Mouse (Mus musculus) MEL (cell line): ENCODE results near the gene 4931428F04Rik. TPM values are rescaled to one million over a fixed set of nuclear protein-coding genes. Genes with fewer than 3 reads are reported as not detected.

Experiments used
- DNase-seq: peaks from one replicate; pipeline ENCODE4 v3.0.0; 2011; ENCODE audit warnings: low read depth, low spot score
- H3K27ac ChIP-seq: 2 replicates; pipeline ENCODE4 v1.5.1; 2012; ENCODE audit warnings: low read depth, mild to moderate bottlenecking, control low read depth, low read length, moderate library complexity; ENCODE audit not compliant: control insufficient read depth
- H3K27me3 ChIP-seq, 2 experiments: fragments of 150-350 bp in 1 of 2; sonication (generic) in 1 of 2; 2 replicates each; pipeline ENCODE4 v1.6.1; 2012; ENCODE audit warnings: low read length in 2 of 2, mild to moderate bottlenecking in 2 of 2, improper control_type of control experiment in 1 of 2, moderate library complexity in 1 of 2; ENCODE audit not compliant: insufficient read depth in 2 of 2, control insufficient read depth in 1 of 2
- H3K36me3 ChIP-seq, 2 experiments: 2 replicates each; pipeline ENCODE4 v1.6.1; 2012 to 2014; ENCODE audit warnings: low read length in 2 of 2, improper control_type of control experiment in 1 of 2, inconsistent platforms in 1 of 2, mild to moderate bottlenecking in 1 of 2; ENCODE audit not compliant: insufficient read depth in 2 of 2, control insufficient read depth in 1 of 2
- H3K4me1 ChIP-seq, 2 experiments: fragments of 150-350 bp in 1 of 2; sonication (generic) in 1 of 2; 2 replicates each; pipeline ENCODE4 v1.6.1; 2012; ENCODE audit warnings: low read length in 2 of 2, improper control_type of control experiment in 1 of 2, mild to moderate bottlenecking in 1 of 2; ENCODE audit not compliant: insufficient read depth in 2 of 2, control insufficient read depth in 1 of 2
- H3K4me3 ChIP-seq, 2 experiments: fragments of 150-350 bp in 1 of 2; sonication (generic) in 1 of 2; 2 replicates each; pipeline ENCODE4 v1.5.1; 2012; ENCODE audit warnings: low read depth in 2 of 2, low read length in 2 of 2, mild to moderate bottlenecking in 2 of 2, moderate library complexity in 2 of 2, control low read depth in 1 of 2, improper control_type of control experiment in 1 of 2; ENCODE audit not compliant: control insufficient read depth in 1 of 2, insufficient read depth in 1 of 2
- H3K79me2 ChIP-seq: 2 replicates; pipeline ENCODE4 v1.6.1; 2012; ENCODE audit warnings: mild to moderate bottlenecking, low read length, moderate library complexity; ENCODE audit not compliant: control insufficient read depth, poor library complexity, insufficient read depth
- H3K9ac ChIP-seq: 2 replicates; pipeline ENCODE4 v1.6.1; 2012; ENCODE audit warnings: low read depth, mild to moderate bottlenecking, control low read depth, low read length, moderate library complexity; ENCODE audit not compliant: control insufficient read depth, poor library complexity, severe bottlenecking
- H3K9me3 ChIP-seq: fragments of 150-350 bp; sonication (generic); replicated peaks from 2 replicates; pipeline ENCODE4 v1.6.1; 2012; ENCODE audit warnings: mild to moderate bottlenecking, low read length, improper control_type of control experiment, moderate library complexity; ENCODE audit not compliant: insufficient read depth
- BHLHE40 ChIP-seq: IDR thresholded peaks from 2 replicates; pipeline ENCODE4 v1.6.1; 2012; ENCODE audit warnings: low read depth, mild to moderate bottlenecking, inconsistent platforms, low read length, improper control_type of control experiment, borderline replicate concordance
- CHD1 ChIP-seq: IDR thresholded peaks from 2 replicates; pipeline ENCODE4 v1.6.1; 2012; ENCODE audit warnings: low read depth, mild to moderate bottlenecking, inconsistent platforms, low read length, improper control_type of control experiment
- ELF1 ChIP-seq: IDR thresholded peaks from 2 replicates; pipeline ENCODE4 v1.6.1; 2014; ENCODE audit warnings: low read depth, mild to moderate bottlenecking, inconsistent platforms, low read length, improper control_type of control experiment, moderate library complexity
- ETS1 ChIP-seq: IDR thresholded peaks from 2 replicates; pipeline ENCODE4 v1.6.1; 2012; ENCODE audit warnings: low read depth, mild to moderate bottlenecking, inconsistent platforms, low read length, improper control_type of control experiment, moderate library complexity
- GATA1 ChIP-seq: IDR thresholded peaks from 2 replicates; pipeline ENCODE4 v1.6.1; 2011; ENCODE audit warnings: low read depth, low read length, improper control_type of control experiment
- HCFC1 ChIP-seq: IDR thresholded peaks from 2 replicates; pipeline ENCODE4 v1.6.1; 2012; ENCODE audit warnings: low read depth, mild to moderate bottlenecking, inconsistent platforms, low read length, improper control_type of control experiment, moderate library complexity
- JUND ChIP-seq: IDR thresholded peaks from 2 replicates; pipeline ENCODE4 v1.6.1; 2011; ENCODE audit warnings: low read depth, mild to moderate bottlenecking, improper control_type of control experiment, low read length
- KAT2A ChIP-seq: conservative IDR thresholded peaks from 2 replicates; pipeline ENCODE4 v1.6.1; 2012; ENCODE audit warnings: low read depth, low read length, improper control_type of control experiment, inconsistent platforms
- MAFK ChIP-seq: IDR thresholded peaks from 2 replicates; pipeline ENCODE4 v1.6.1; 2011; ENCODE audit warnings: low read depth, mild to moderate bottlenecking, low read length, improper control_type of control experiment, borderline replicate concordance
- MAX ChIP-seq: IDR thresholded peaks from 2 replicates; pipeline ENCODE4 v1.6.1; 2011; ENCODE audit warnings: low read length, improper control_type of control experiment
- MAZ ChIP-seq: IDR thresholded peaks from 2 replicates; pipeline ENCODE4 v1.6.1; 2012; ENCODE audit warnings: low read depth, mild to moderate bottlenecking, inconsistent platforms, low read length, improper control_type of control experiment
- MEF2A ChIP-seq: IDR thresholded peaks from 2 replicates; pipeline ENCODE4 v1.6.1; 2014; ENCODE audit warnings: low read depth, mild to moderate bottlenecking, inconsistent platforms, low read length, improper control_type of control experiment; ENCODE audit not compliant: poor library complexity, insufficient replicate concordance, severe bottlenecking; ENCODE audit errors: extremely low read depth
- MXI1 ChIP-seq: IDR thresholded peaks from 2 replicates; pipeline ENCODE4 v1.6.1; 2011; ENCODE audit warnings: mild to moderate bottlenecking, low read depth, low read length, improper control_type of control experiment
- MYB ChIP-seq: IDR thresholded peaks from 2 replicates; pipeline ENCODE4 v1.6.1; 2011; ENCODE audit warnings: mild to moderate bottlenecking, low read depth, low read length, improper control_type of control experiment
- MYC ChIP-seq: IDR thresholded peaks from 2 replicates; pipeline ENCODE4 v1.6.1; 2011; ENCODE audit warnings: low read depth, mild to moderate bottlenecking, low read length, improper control_type of control experiment, moderate library complexity
- NELFE ChIP-seq: IDR thresholded peaks from 2 replicates; pipeline ENCODE4 v1.6.1; 2011; ENCODE audit warnings: low read depth, low read length, improper control_type of control experiment
- NRF1 ChIP-seq: IDR thresholded peaks from 2 replicates; pipeline ENCODE4 v1.6.1; 2014; ENCODE audit warnings: low read depth, mild to moderate bottlenecking, inconsistent platforms, low read length, improper control_type of control experiment, moderate library complexity; ENCODE audit not compliant: poor library complexity, insufficient read depth, severe bottlenecking
- POLR2AphosphoS2 ChIP-seq: IDR thresholded peaks from 2 replicates; pipeline ENCODE4 v1.6.1; 2011; ENCODE audit warnings: low read length, improper control_type of control experiment
- POLR2AphosphoS5 ChIP-seq: IDR thresholded peaks from 2 replicates; pipeline ENCODE4 v1.6.1; 2012; ENCODE audit warnings: low read depth, borderline replicate concordance, mild to moderate bottlenecking, inconsistent platforms, low read length, moderate library complexity, mixed read lengths
- RAD21 ChIP-seq: IDR thresholded peaks from 2 replicates; pipeline ENCODE4 v1.6.1; 2011; ENCODE audit warnings: mild to moderate bottlenecking, low read depth, low read length, improper control_type of control experiment
- RCOR1 ChIP-seq: IDR thresholded peaks from 2 replicates; pipeline ENCODE4 v1.6.1; 2012; ENCODE audit warnings: low read depth, mild to moderate bottlenecking, inconsistent platforms, low read length, improper control_type of control experiment
- SIN3A ChIP-seq: IDR thresholded peaks from 2 replicates; pipeline ENCODE4 v1.6.1; 2012; ENCODE audit warnings: low read length, improper control_type of control experiment, inconsistent platforms
- SMC3 ChIP-seq: IDR thresholded peaks from 2 replicates; pipeline ENCODE4 v1.6.1; 2011; ENCODE audit warnings: low read depth, low read length, improper control_type of control experiment
- TAL1 ChIP-seq: IDR thresholded peaks from 2 replicates; pipeline ENCODE4 v1.6.1; 2012; ENCODE audit warnings: mild to moderate bottlenecking, inconsistent platforms, low read length, moderate library complexity, mixed read lengths
- TBP ChIP-seq: IDR thresholded peaks from 2 replicates; pipeline ENCODE4 v1.8.0; 2011; ENCODE audit warnings: low read depth, low read length, improper control_type of control experiment
- TCF12 ChIP-seq: IDR thresholded peaks from 2 replicates; pipeline ENCODE4 v1.6.1; 2014; ENCODE audit warnings: low read depth, mild to moderate bottlenecking, inconsistent platforms, low read length, improper control_type of control experiment, moderate library complexity
- UBTF ChIP-seq: IDR thresholded peaks from 2 replicates; pipeline ENCODE4 v1.6.1; 2012; ENCODE audit warnings: low read depth, mild to moderate bottlenecking, inconsistent platforms, low read length, improper control_type of control experiment, moderate library complexity, borderline replicate concordance; ENCODE audit not compliant: insufficient read depth
- USF1 ChIP-seq: IDR thresholded peaks from 2 replicates; pipeline ENCODE4 v1.6.1; 2014; ENCODE audit warnings: low read depth, mild to moderate bottlenecking, inconsistent platforms, low read length, improper control_type of control experiment, moderate library complexity
- ZKSCAN1 ChIP-seq: IDR thresholded peaks from 2 replicates; pipeline ENCODE4 v1.6.1; 2012; ENCODE audit warnings: low read depth, mild to moderate bottlenecking, inconsistent platforms, low read length, improper control_type of control experiment, moderate library complexity
- ZMIZ1 ChIP-seq: IDR thresholded peaks from 2 replicates; pipeline ENCODE4 v1.6.1; 2012; ENCODE audit warnings: low read depth, mild to moderate bottlenecking, inconsistent platforms, low read length, improper control_type of control experiment, moderate library complexity
- ZNF384 ChIP-seq: IDR thresholded peaks from 2 replicates; pipeline ENCODE4 v1.6.1; 2012; ENCODE audit warnings: low read depth, mild to moderate bottlenecking, inconsistent platforms, low read length, improper control_type of control experiment
- polyA plus RNA-seq, 2 experiments: library from polyadenylated mRNA; stranded (reverse) in 1 of 2; unstranded in 1 of 2; fragments of >175 nt in 1 of 2; fragments of >200 nt in 1 of 2; gene quantifications; 2 replicates each; pipeline versions ENCODE4 v1.2.1 to v1.2.4; 2012; ENCODE audit warnings: low replicate concordance in 2 of 2, low read depth in 1 of 2; ENCODE audit not compliant: insufficient read length in 2 of 2, insufficient read depth in 1 of 2, missing spikeins in 1 of 2
- total RNA-seq: library from RNA; depleted of rRNA; stranded (reverse); fragments of 300-350 nt; gene quantifications from 2 replicates; pipeline ENCODE4 v1.2.3, GENCODE M21; 2012

4931428F04Rik gene
- total and polyA plus RNA-seq, 3 experiments: 8.2 to 13.0 TPM; not detected in 1

- TF ChIP-seq SIN3A: peak; percentile 41; the same call in 1 of the 2 replicates
- no peak for TF ChIP-seq USF1
- 0 out of 2 replicates have a peak, but pooled peaks have one; percentile 15 for TF ChIP-seq MXI1
- TF ChIP-seq UBTF: no peak
- TF ChIP-seq TBP: 0 out of 2 replicates have a peak, but pooled peaks have one; percentile 12
- TF ChIP-seq NELFE: no peak
- TF ChIP-seq RAD21: no peak
- TF ChIP-seq NRF1: no peak
- TF ChIP-seq CHD1: no peak
- peak; percentile 49; the same call in 1 of the 2 replicates for TF ChIP-seq ETS1
- no peak for TF ChIP-seq ZNF384
- no peak for TF ChIP-seq KAT2A
- TF ChIP-seq MAZ: peak; percentile 62; the same call in 1 of the 2 replicates
- no peak for TF ChIP-seq RCOR1
- no peak for TF ChIP-seq TAL1
- no peak for TF ChIP-seq MYC
- no peak for TF ChIP-seq ZMIZ1
- no peak for TF ChIP-seq GATA1
- no peak for TF ChIP-seq SMC3
- TF ChIP-seq ZKSCAN1: no peak
- H3K27me3 ChIP-seq: no peaks in the 10 kb centered on the region
- peak overlapping the region; percentile 43; the same call in 1 of the 2 replicates for H3K27ac ChIP-seq
- H3K9ac ChIP-seq: peak overlapping the region; percentile 12; the same call in 1 of the 2 replicates
- peaks cover 7 to 28% of the 10 kb centered on the region in 2 experiments for H3K4me1 ChIP-seq
- DNase-seq: peak; percentile 67
- H3K36me3 ChIP-seq: peaks cover 0 to 17% of the 10 kb centered on the region in 2 experiments; a peak in 2 of 4 replicates
- H3K9me3 ChIP-seq: no peaks in the 10 kb centered on the region
- no peak overlapping the region for H3K4me3 ChIP-seq
- H3K79me2 ChIP-seq: peaks cover 15% of the 10 kb centered on the region
These were observed 22.9 kb downstream of the 4931428F04Rik start for GRCm38 (mm10) chr8:105266775-105267174.

GRCm38 (mm10) chr8:105265128-105265527 is 24.5 kb downstream of the 4931428F04Rik start:
- peak overlapping the region; percentile 77 for H3K27ac ChIP-seq
- H3K36me3 ChIP-seq: peaks cover 0 to 25% of the 10 kb centered on the region in 2 experiments; a peak in 2 of 4 replicates
- peak overlapping the region; percentile 87 for H3K9ac ChIP-seq
- DNase-seq: peak; percentile 89
- H3K4me1 ChIP-seq: peaks cover 7 to 40% of the 10 kb centered on the region in 2 experiments
- H3K79me2 ChIP-seq: peaks cover 15% of the 10 kb centered on the region
- no peaks in the 10 kb centered on the region for H3K27me3 ChIP-seq
- peak overlapping the region; percentile 84 to 98 for H3K4me3 ChIP-seq
- H3K9me3 ChIP-seq: no peaks in the 10 kb centered on the region
- TF ChIP-seq HCFC1: 0 out of 2 replicates have a peak, but pooled peaks have one; percentile 57
- peak; percentile 83 for TF ChIP-seq ELF1
- peak; percentile 55 for TF ChIP-seq NELFE
- TF ChIP-seq POLR2AphosphoS5: no peak
- TF ChIP-seq MAFK: no peak
- no peak for TF ChIP-seq NRF1
- TF ChIP-seq MEF2A: no peak
- no peak for TF ChIP-seq KAT2A
- TF ChIP-seq JUND: no peak
- TF ChIP-seq MAX: peak; percentile 71
- peak; percentile 39; the same call in 1 of the 2 replicates for TF ChIP-seq MYB
- no peak for TF ChIP-seq BHLHE40
- no peak for TF ChIP-seq POLR2AphosphoS2
- TF ChIP-seq ZNF384: no peak
- TF ChIP-seq TCF12: no peak
- peak; percentile 79 for TF ChIP-seq SIN3A
- TF ChIP-seq MAZ: no peak
- no peak for TF ChIP-seq ZMIZ1
